Mouse (Mus musculus) cerebellum, adult 2 months (tissue): ENCODE data around the gene Zer1.

ENCODE experiments used
- CTCF ChIP-seq: fragments of 200-500 bp; IDR thresholded peaks from 2 replicates; pipeline ENCODE4 v1.5.1; 2011; ENCODE audit warnings: low read depth, mild to moderate bottlenecking, control low read depth, low read length, moderate library complexity, borderline replicate concordance; ENCODE audit not compliant: insufficient read depth
- POLR2A ChIP-seq: fragments of 200-500 bp; IDR thresholded peaks from 2 replicates; pipeline ENCODE4 v1.6.1; 2011; ENCODE audit warnings: low read length, control low read depth, borderline replicate concordance; ENCODE audit not compliant: insufficient read depth

DNA sequence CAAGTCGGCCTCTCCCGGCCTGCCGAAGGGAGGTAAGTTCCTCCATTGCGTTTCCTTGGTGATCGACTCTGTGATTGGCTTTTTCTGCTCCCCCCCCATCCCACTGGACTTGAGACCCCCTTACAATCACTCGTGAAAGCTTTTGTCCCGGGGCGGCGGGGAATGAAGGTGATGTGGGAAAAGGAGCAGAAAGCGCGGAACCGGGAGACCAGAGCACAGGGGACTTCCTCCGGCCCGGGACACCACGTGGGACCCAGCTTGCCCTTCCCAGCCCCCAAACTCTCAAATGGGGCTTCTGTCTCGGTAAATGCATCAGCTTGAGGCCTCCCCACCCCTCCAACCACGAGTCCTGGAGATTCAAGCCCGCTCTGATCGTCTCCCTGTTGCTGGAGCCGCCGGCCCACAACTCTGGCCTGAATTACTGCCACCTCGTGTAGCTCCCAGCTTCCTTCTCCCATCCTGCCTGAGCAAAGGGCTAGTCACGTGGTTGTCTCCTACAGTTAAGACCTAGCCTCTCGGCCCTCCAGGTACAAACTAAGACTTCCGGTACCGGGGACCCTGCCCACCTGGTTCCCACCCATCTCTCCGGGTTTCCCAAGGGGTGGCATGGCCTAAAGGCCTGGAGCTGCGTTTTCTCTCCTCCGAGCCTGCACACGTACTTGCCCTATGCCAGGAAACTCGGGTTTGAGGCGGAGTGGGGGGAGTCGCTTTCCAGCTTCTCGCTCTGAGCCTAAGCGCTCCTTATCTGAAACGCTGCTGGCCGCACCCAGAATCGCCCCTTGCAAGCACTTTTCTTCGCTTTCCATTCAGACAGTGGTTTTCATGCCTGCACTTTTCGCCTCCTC is 61.9 kb downstream of the Zer1 start:
- TF ChIP-seq CTCF (peak; percentile 12; the same call in 1 of the 2 replicates), POLR2A (peak; percentile 48; the same call in 1 of the 2 replicates)
